Mouse (Mus musculus) myocyte (in vitro differentiated cells): ENCODE measurements around the gene Pparg. TPM values are rescaled to one million over a fixed set of nuclear protein-coding genes. Genes with fewer than 3 reads are reported as not detected.
A peak's percentile ranks its signal among the peaks of the same experiment; 100 is the strongest.

ENCODE experiments used
- H3K27me3 ChIP-seq: one replicate; pipeline ENCODE4 v1.6.1; 2011; ENCODE audit not compliant: control insufficient read depth, insufficient read depth, insufficient read length
- H3K36me3 ChIP-seq: one replicate; pipeline ENCODE4 v1.6.1; 2011; ENCODE audit not compliant: control insufficient read depth, insufficient read depth
- H3K4me2 ChIP-seq: one replicate; pipeline ENCODE4 v1.6.1; 2011; ENCODE audit warnings: low read depth, control low read depth
- H3K4me3 ChIP-seq: one replicate; pipeline ENCODE4 v1.5.1; 2011; ENCODE audit warnings: mild to moderate bottlenecking, control low read depth, moderate library complexity
- H3K79me2 ChIP-seq: one replicate; pipeline ENCODE4 v1.6.1; 2011; ENCODE audit not compliant: control insufficient read depth, insufficient read depth
- H3ac ChIP-seq: one replicate; pipeline ENCODE4 v1.6.1; 2011; ENCODE audit not compliant: control insufficient read depth, insufficient read length
- CEBPB ChIP-seq: IDR thresholded peaks from 2 replicates; pipeline ENCODE4 v1.6.1; 2011; ENCODE audit warnings: mild to moderate bottlenecking, moderate library complexity; ENCODE audit not compliant: poor library complexity, insufficient read depth, severe bottlenecking
- E2F4 ChIP-seq: IDR thresholded peaks from one replicate; pipeline ENCODE4 v1.6.1; 2011; ENCODE audit warnings: mild to moderate bottlenecking, control low read depth, moderate library complexity; ENCODE audit not compliant: insufficient read depth
- MAX ChIP-seq: IDR thresholded peaks from one replicate; pipeline ENCODE4 v1.6.1; 2011; ENCODE audit warnings: low read depth, mild to moderate bottlenecking, control low read depth
- MYOD1 ChIP-seq, 3 experiments: IDR thresholded peaks; one replicate each; pipeline ENCODE4 v1.6.1; 2011; ENCODE audit warnings: control low read depth in 2 of 3, low read depth in 2 of 3, mild to moderate bottlenecking in 2 of 3, moderate library complexity in 1 of 3; ENCODE audit not compliant: insufficient read length in 2 of 3, control insufficient read depth in 1 of 3
- MYOG ChIP-seq, 3 experiments: IDR thresholded peaks; one replicate each; pipeline ENCODE4 v1.6.1; 2011; ENCODE audit warnings: control low read depth in 2 of 3, low read depth in 2 of 3, mild to moderate bottlenecking in 2 of 3; ENCODE audit not compliant: insufficient read length in 2 of 3, control insufficient read depth in 1 of 3, insufficient read depth in 1 of 3
- POLR2A ChIP-seq: IDR thresholded peaks from one replicate; pipeline ENCODE4 v1.6.1; 2011; ENCODE audit warnings: low read depth, mild to moderate bottlenecking, control low read depth, moderate library complexity; ENCODE audit not compliant: insufficient read length
- POLR2AphosphoS2 ChIP-seq: IDR thresholded peaks from one replicate; pipeline ENCODE4 v1.6.1; 2011; ENCODE audit warnings: low read depth, control low read depth; ENCODE audit not compliant: insufficient read length
- REST ChIP-seq: IDR thresholded peaks from one replicate; pipeline ENCODE4 v1.6.1; 2011; ENCODE audit warnings: mild to moderate bottlenecking, control low read depth, moderate library complexity; ENCODE audit not compliant: insufficient read depth, insufficient read length
- SRF ChIP-seq: IDR thresholded peaks from one replicate; pipeline ENCODE4 v1.6.1; 2011; ENCODE audit warnings: low read depth; ENCODE audit not compliant: control insufficient read depth, insufficient read length
- TCF12 ChIP-seq: IDR thresholded peaks from one replicate; pipeline ENCODE4 v1.6.1; 2011; ENCODE audit warnings: mild to moderate bottlenecking, control low read depth; ENCODE audit not compliant: poor library complexity, insufficient read depth, severe bottlenecking
- TCF3 ChIP-seq: IDR thresholded peaks from one replicate; pipeline ENCODE4 v1.6.1; 2011; ENCODE audit warnings: low read depth, control low read depth; ENCODE audit not compliant: insufficient read length
- USF1 ChIP-seq: IDR thresholded peaks from one replicate; pipeline ENCODE4 v1.6.1; 2011; ENCODE audit warnings: low read depth, mild to moderate bottlenecking, control low read depth, moderate library complexity
- polyA plus RNA-seq: library from polyadenylated mRNA; unstranded; fragments of >200 nt; fragmentation: generic; extraction: Trizol; gene quantifications from one replicate; pipeline ENCODE4 v1.2.1, GENCODE M21; 2012; ENCODE audit warnings: missing spikeins

Gene Pparg
- polyA plus RNA-seq, 1 experiment, result 2.2 TPM

- TF ChIP-seq USF1 (no peak), MYOD1 (IDR thresholded peaks at IDR 0.05; ENCODE audit: control insufficient read depth in 1 of 3, insufficient read length in 2 of 3, low read depth in 2 of 3) (no peak)
- Histone ChIP-seq H3K27me3 (no peaks in the 10 kb centered on the region), H3K4me2 (peak overlapping the region; percentile 20), H3ac (no peak overlapping the region), H3K36me3 (no peaks in the 10 kb centered on the region), H3K79me2 (no peaks in the 10 kb centered on the region), H3K4me3 (no peak overlapping the region)
These were observed 166.7 kb downstream of the Pparg start for GRCm38 (mm10) chr6:115527418-115527817.

DNA sequence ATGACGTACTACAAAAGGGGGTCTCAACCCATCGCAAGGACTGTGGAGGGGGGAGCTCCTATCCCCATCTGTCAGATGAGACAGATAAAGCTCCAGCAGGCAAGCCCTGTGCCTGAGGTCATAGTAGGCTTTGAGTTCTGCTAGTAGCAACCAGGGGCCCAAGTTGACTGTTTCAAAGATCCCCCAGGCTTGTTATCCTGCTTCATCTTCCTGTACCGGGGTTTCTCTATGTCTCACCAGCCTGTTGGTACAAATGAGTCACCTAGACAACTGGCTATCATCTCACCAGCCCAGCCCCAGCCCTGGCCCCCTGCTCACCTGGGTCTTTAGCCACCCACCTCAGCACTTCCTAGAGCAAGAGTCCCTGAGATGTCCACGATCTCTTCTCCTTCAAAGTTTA is 167.6 kb downstream of the Pparg start:
- H3K27me3 ChIP-seq, result no peaks in the 10 kb centered on the region
- H3K36me3 ChIP-seq, result no peaks in the 10 kb centered on the region
- no peak for TF ChIP-seq MYOG (IDR thresholded peaks at IDR 0.05; ENCODE audit: control insufficient read depth in 1 of 3, insufficient read depth in 1 of 3, insufficient read length in 2 of 3, low read depth in 2 of 3)
- no peak for TF ChIP-seq REST
- no peak for TF ChIP-seq POLR2A
- TF ChIP-seq CEBPB, result no peak
- TF ChIP-seq SRF, result no peak
- no peak for TF ChIP-seq E2F4
- no peak for TF ChIP-seq TCF3
- TF ChIP-seq MYOD1 (IDR thresholded peaks at IDR 0.05; ENCODE audit: control insufficient read depth in 1 of 3, insufficient read length in 2 of 3, low read depth in 2 of 3), result no peak
- no peak for TF ChIP-seq POLR2AphosphoS2
- TF ChIP-seq MAX, result no peak
- no peak overlapping the region for H3K4me3 ChIP-seq
- H3ac ChIP-seq, result no peak overlapping the region
- no peak overlapping the region for H3K4me2 ChIP-seq
- H3K79me2 ChIP-seq, result no peaks in the 10 kb centered on the region

GRCm38 (mm10) chr6:115534617-115535016 is 173.9 kb downstream of the Pparg start:
- H3K36me3 ChIP-seq, result no peaks in the 10 kb centered on the region
- no peaks in the 10 kb centered on the region for H3K79me2 ChIP-seq
- H3K4me2 ChIP-seq, result peak overlapping the region; percentile 4
- no peaks in the 10 kb centered on the region for H3K27me3 ChIP-seq
- no peak overlapping the region for H3K4me3 ChIP-seq
- no peak overlapping the region for H3ac ChIP-seq
- TF ChIP-seq MYOG (IDR thresholded peaks at IDR 0.05; ENCODE audit: control insufficient read depth in 1 of 3, insufficient read depth in 1 of 3, insufficient read length in 2 of 3, low read depth in 2 of 3), result no peak
- TF ChIP-seq USF1, result peak; percentile 37

DNA sequence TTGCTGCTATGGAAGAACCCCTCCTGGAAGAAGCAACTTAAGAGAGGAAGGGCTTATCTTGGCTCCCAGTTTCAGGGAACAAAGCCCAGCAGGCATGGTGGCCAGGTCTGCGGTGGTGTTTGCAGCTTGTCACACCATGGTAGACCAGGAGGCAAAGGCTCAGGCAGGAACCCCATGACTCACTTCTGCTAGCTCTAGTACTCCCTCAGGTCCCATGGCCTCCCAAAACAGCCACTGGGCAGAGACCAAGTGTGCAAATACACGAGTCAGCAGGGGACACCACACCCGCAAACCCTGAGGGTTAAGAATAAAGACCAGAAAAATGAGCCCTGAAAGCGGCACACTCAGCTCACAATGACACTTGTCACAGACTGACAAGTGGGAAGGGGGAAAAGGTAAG is 175.4 kb downstream of the Pparg start:
- Histone ChIP-seq H3K27me3 (no peaks in the 10 kb centered on the region), H3K36me3 (no peaks in the 10 kb centered on the region), H3K4me3 (no peak overlapping the region), H3K79me2 (no peaks in the 10 kb centered on the region), H3K4me2 (no peak overlapping the region), H3ac (no peak overlapping the region)
- TF ChIP-seq TCF3 (no peak), MAX (no peak), CEBPB (no peak), MYOD1 (IDR thresholded peaks at IDR 0.05; ENCODE audit: control insufficient read depth in 1 of 3, insufficient read length in 2 of 3, low read depth in 2 of 3) (no peak), USF1 (no peak), POLR2AphosphoS2 (no peak), MYOG (IDR thresholded peaks at IDR 0.05; ENCODE audit: control insufficient read depth in 1 of 3, insufficient read depth in 1 of 3, insufficient read length in 2 of 3, low read depth in 2 of 3) (no peak)

DNA sequence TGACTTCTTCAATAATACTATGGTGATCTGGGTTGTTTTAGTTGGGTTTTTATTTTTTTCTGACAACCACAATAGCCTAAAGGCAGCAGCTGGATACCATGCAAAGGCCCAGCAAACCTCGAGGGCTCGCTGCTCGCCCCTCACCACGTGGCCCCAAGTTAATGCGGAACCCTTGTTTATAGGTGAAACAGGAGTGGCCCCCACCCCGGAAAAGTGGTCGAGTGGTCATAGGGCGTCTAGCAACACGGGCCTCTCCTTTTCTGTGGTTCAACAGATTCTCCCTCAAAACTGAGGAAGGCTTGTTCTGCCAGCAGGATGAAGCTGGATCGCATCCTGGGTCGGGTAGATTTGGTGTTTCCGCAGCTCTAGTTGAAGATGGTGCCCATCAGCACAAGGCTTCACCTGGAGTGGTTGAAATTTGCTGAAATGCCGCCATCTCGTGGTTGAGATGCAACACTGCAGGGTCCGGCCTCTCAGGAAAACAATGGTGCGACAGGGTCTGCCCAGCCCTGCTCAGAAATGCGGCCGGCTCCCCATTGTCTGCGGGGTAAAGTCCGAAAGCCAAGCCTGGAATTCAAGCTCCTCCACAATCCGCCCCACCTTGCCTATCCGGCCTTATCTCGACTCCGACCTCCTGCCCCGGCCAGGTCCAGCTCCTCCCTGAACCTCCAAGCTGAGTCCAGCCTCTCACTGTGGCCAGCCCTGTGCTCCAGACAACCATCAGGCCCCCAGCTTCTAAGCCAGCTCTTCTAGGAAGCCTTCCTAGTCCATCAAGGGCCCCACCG is 178.1 kb downstream of the Pparg start:
- Histone ChIP-seq H3K4me2 (peak overlapping the region; percentile 64), H3K79me2 (no peaks in the 10 kb centered on the region)

More for the DNA sequence above, 178.1 kb downstream of the Pparg start:
- no peak overlapping the region for H3K4me3 ChIP-seq
- no peaks in the 10 kb centered on the region for H3K27me3 ChIP-seq
- H3K36me3 ChIP-seq, result no peaks in the 10 kb centered on the region
- no peak overlapping the region for H3ac ChIP-seq
- no peak for TF ChIP-seq TCF12
- no peak for TF ChIP-seq E2F4
- TF ChIP-seq MAX, result no peak
- no peak for TF ChIP-seq USF1
- TF ChIP-seq POLR2AphosphoS2, result no peak
- no peak for TF ChIP-seq MYOD1 (IDR thresholded peaks at IDR 0.05; ENCODE audit: control insufficient read depth in 1 of 3, insufficient read length in 2 of 3, low read depth in 2 of 3)
- no peak for TF ChIP-seq REST

Other genes starting within 250 kb of the Pparg start
- gene Syn2, start 226.0 kb upstream of the Pparg start, polyA plus RNA-seq, result 0.30 TPM
- gene Gm17482, start 133.6 kb upstream of the Pparg start, polyA plus RNA-seq, result not detected
- 0.02 TPM for gene Timp4, start 108.7 kb upstream of the Pparg start, polyA plus RNA-seq
- 13.4 TPM for gene Tsen2, start 183.7 kb downstream of the Pparg start, polyA plus RNA-seq
- 0.04 TPM for gene Mkrn2os, start 231.6 kb downstream of the Pparg start, polyA plus RNA-seq
- gene Mkrn2, start 241.0 kb downstream of the Pparg start, polyA plus RNA-seq, result 17.0 TPM